Mouse (Mus musculus) stomach, postnatal 0 days (tissue): ENCODE results near the gene Clasp2. TPM values are rescaled to one million over a fixed set of nuclear protein-coding genes. Genes with fewer than 3 reads are reported as not detected.
A peak's percentile ranks its signal among the peaks of the same experiment; 100 is the strongest.

Experiments used
- ATAC-seq: fragments of 200-750 bp; cut with Nextera tagmentation; 2 replicates; pipeline ENCODE4 v1.8.0; 2017; ENCODE audit not compliant: low FRiP score, low TSS enrichment
- DNase-seq: peaks from one replicate; pipeline ENCODE4 v3.0.0-alpha.2; 2016; ENCODE audit warnings: low spot score
- H3K27ac ChIP-seq: fragments of 300-500 bp; sonication (generic); replicated peaks from 2 replicates; pipeline ENCODE4 v1.5.1; 2014; ENCODE audit warnings: mild to moderate bottlenecking, control low read depth
- H3K27me3 ChIP-seq: fragments of 300-500 bp; sonication (generic); 2 replicates; pipeline ENCODE4 v1.6.1; 2014; ENCODE audit warnings: low read length; ENCODE audit not compliant: control insufficient read depth, insufficient read depth
- H3K36me3 ChIP-seq: fragments of 300-500 bp; sonication (generic); 2 replicates; pipeline ENCODE4 v1.6.1; 2014; ENCODE audit warnings: low read length, mixed read lengths; ENCODE audit not compliant: control insufficient read depth, insufficient read depth
- H3K4me1 ChIP-seq: fragments of 300-500 bp; sonication (generic); replicated peaks from 2 replicates; pipeline ENCODE4 v1.6.1; 2014; ENCODE audit warnings: antibody characterized with exemption; ENCODE audit not compliant: control insufficient read depth, insufficient read depth
- H3K4me2 ChIP-seq: fragments of 300-500 bp; sonication (generic); replicated peaks from 2 replicates; pipeline ENCODE4 v1.6.1; 2014; ENCODE audit warnings: low read depth, mild to moderate bottlenecking, control low read depth, moderate library complexity
- H3K4me3 ChIP-seq: fragments of 300-500 bp; sonication (generic); 2 replicates; pipeline ENCODE4 v1.5.1; 2014; ENCODE audit warnings: low read depth, low read length, control low read depth
- H3K9ac ChIP-seq: fragments of 300-500 bp; sonication (generic); 2 replicates; pipeline ENCODE4 v1.6.1; 2014; ENCODE audit warnings: mild to moderate bottlenecking, low read length, control low read depth, mixed read lengths
- H3K9me3 ChIP-seq: fragments of 300-500 bp; sonication (generic); 2 replicates; pipeline ENCODE4 v1.6.1; 2016; ENCODE audit warnings: low read length; ENCODE audit not compliant: control insufficient read depth
- CTCF ChIP-seq: IDR thresholded peaks from 2 replicates; pipeline ENCODE4 v1.5.1; 2016; ENCODE audit warnings: antibody characterized with exemption, low read depth, mild to moderate bottlenecking, moderate library complexity
- EP300 ChIP-seq: optimal IDR thresholded peaks from 2 replicates; pipeline ENCODE3; 2016; ENCODE audit warnings: antibody characterized with exemption
- WGBS: fragments of 180-500 bp; shearing (Covaris S2); extraction: QIAGEN DNeasy Blood & Tissue Kit; methylation state at CpG from one replicate; pipeline ENCODE4 v1.1.7; 2014; 5-methylcytosine and 5-hydroxymethylcytosine counted together
- polyA plus RNA-seq: library from polyadenylated mRNA; unstranded; fragments of >200 nt; fragmentation: Nextera tagmentation; extraction: Ambion mirVana; gene quantifications from 2 replicates; pipeline ENCODE4 v1.2.1, GENCODE M21; 2015

Gene Clasp2
- polyA plus RNA-seq, 1 experiment from 2014 or later, result 8.6 TPM

DNA sequence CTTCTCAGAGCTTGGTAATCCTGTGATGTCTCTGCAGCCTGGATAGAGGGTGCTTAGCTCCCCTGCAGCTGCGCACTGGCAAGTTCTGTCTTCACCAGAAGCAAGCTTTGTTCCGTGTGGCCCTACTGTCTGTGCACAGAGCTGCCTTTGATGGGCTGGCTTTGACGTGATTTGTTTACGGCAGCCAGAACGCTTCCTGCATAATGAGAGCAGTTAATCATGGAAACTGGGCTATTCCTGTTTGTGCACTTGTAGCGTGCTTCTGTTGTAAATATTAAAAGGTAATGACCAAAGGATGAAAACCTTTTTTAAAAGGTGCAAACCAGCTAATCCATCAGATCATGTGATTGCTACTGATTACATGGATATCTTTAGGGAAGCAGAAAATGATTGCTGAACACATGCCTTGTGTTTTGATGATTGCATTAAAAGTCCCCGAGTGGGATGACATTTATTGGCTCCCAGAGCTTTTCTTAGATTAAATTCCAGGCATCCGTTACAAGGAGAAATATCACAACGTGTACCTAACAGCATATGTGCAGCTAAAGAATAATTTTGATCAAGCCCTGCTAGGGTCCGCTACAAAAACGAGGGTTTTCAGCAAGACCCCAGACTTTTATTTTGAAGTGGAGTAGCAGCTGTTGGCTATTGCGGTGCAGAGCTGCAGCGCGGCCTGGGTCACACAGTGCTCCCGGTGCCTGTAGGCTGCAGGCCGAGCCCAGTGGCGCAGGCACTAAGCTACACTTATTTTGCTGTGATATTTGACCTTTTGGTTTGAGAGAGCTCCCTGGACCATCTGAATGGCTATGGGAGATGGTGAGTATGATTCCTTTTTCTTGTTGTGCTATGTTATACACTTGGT is 51.6 kb downstream of the Clasp2 start:
- 5% methylated on average over 17 of the region's 17 CpGs for WGBS
- peak; percentile 47 for DNase-seq

DNA sequence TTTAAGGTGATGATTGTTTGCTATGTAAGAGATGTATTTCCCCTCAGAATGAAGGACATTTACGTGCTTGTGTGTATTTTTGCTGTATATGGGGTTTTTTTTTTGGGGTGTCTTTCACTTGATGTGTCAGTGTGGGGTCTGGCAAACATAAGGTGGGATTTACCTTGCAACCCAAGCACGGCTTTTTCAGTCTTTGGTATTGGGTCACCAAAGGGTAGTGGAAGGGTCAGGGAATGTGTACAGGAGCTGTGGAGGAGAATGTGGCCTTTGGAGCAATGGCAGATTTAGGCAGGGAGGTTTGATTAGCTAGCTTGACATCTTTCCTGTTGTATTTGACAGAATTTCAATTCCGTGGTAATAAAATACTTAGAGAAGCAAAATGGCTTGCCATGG is 52.2 kb downstream of the Clasp2 start:
- Histone ChIP-seq H3K4me3 (peak overlapping the region; percentile 37), H3K27ac (peak overlapping the region; percentile 69), H3K9me3 (no peaks in the 10 kb centered on the region), H3K4me2 (peak overlapping the region; percentile 51), H3K9ac (peak overlapping the region; percentile 32; the same call in 1 of the 2 replicates), H3K27me3 (no peaks in the 10 kb centered on the region), H3K36me3 (no peaks in the 10 kb centered on the region), H3K4me1 (no peaks in the 10 kb centered on the region)
- TF ChIP-seq CTCF (no peak), EP300 (no peak)
- no peak for ATAC-seq
- no peak for DNase-seq
- 49% methylated on average over 3 of the region's 3 CpGs for WGBS

More for the DNA sequence above, 51.6 kb downstream of the Clasp2 start:
- ATAC-seq, result peak; percentile 86
- Histone ChIP-seq H3K4me3 (peak overlapping the region; percentile 37), H3K36me3 (no peaks in the 10 kb centered on the region), H3K27me3 (no peaks in the 10 kb centered on the region), H3K27ac (peak overlapping the region; percentile 69), H3K4me1 (no peaks in the 10 kb centered on the region), H3K9me3 (no peaks in the 10 kb centered on the region), H3K4me2 (peak overlapping the region; percentile 51), H3K9ac (peak overlapping the region; percentile 32)
- no peak for TF ChIP-seq EP300
- TF ChIP-seq CTCF, result no peak

DNA sequence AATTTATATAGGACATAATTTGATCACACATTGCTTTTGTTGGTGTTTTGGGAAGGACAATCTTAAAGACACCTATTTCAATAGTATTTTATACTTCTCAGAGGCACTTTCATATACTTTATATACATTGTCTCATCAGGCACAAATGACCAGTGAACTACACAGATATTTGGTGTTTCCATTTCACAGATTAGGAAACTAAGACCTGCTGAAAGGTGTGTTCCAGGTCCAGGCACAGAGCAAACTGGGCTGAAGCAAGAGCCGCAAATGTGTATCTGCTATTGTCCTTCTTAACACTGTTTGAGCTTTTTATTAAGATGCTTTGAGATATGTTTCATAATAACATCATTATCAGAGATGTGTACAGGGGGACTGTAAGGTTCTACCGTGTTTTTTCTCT is 52.7 kb downstream of the Clasp2 start:
- ATAC-seq, result no peak
- Histone ChIP-seq H3K4me3 (peak overlapping the region; percentile 37; the same call in 1 of the 2 replicates), H3K9me3 (no peaks in the 10 kb centered on the region), H3K36me3 (no peaks in the 10 kb centered on the region), H3K27me3 (no peaks in the 10 kb centered on the region), H3K4me1 (no peaks in the 10 kb centered on the region), H3K9ac (no peak overlapping the region), H3K4me2 (no peak overlapping the region), H3K27ac (no peak overlapping the region)
- DNase-seq, result no peak
- 67% methylated on average over 2 of the region's 2 CpGs for WGBS
- TF ChIP-seq CTCF (no peak), EP300 (no peak)

DNA sequence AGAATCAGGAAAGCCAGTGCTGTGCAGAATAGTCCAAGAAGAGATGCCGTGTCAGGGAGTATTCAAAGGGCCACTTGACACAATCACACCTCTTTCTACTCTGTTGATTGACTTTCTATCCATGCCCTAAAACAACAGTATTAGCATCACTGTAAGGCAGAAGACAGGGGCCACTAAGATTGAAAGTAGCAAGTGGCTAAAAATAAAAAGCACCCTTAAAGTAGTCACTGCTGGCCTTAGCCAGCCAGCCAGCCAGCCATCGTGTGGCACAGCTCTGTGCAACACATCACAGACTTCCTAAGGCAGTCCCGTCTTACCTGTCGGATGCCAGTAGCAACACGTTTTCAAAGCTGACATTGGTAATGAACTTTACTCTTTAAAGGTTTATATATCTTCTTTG is 55.9 kb downstream of the Clasp2 start:
- no peaks in the 10 kb centered on the region for H3K27me3 ChIP-seq
- no peaks in the 10 kb centered on the region for H3K9me3 ChIP-seq
- H3K4me2 ChIP-seq, result no peak overlapping the region
- WGBS, result 81% methylated on average over 5 of the region's 5 CpGs
- H3K4me1 ChIP-seq, result no peaks in the 10 kb centered on the region
- DNase-seq (no peak), ATAC-seq (no peak)
- TF ChIP-seq CTCF (no peak), EP300 (no peak)
- no peak overlapping the region for H3K27ac ChIP-seq
- H3K4me3 ChIP-seq, result no peak overlapping the region
- no peaks in the 10 kb centered on the region for H3K36me3 ChIP-seq
- H3K9ac ChIP-seq, result no peak overlapping the region

DNA sequence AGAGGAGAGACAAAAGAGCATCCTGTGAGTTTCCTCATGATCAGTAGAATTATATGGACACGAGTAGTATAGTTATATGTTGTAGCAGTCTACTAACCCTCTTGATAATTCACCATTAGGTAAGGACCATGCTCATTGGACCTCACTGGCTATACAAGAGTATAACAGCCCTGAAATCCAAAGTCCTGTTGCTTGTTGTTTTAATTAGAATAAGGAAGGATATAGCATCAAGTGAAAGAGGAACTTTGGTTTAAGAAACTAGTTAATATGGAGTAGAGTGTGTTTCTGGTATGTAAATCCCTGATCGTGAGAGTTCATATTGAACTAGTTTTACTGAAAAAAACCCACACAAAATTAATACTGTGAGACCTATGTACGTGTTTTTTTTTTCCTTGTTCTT is 59.4 kb downstream of the Clasp2 start:
- Histone ChIP-seq H3K4me2 (no peak overlapping the region), H3K27me3 (no peaks in the 10 kb centered on the region), H3K9ac (no peak overlapping the region), H3K4me1 (no peaks in the 10 kb centered on the region), H3K36me3 (no peaks in the 10 kb centered on the region), H3K27ac (no peak overlapping the region), H3K4me3 (no peak overlapping the region), H3K9me3 (no peaks in the 10 kb centered on the region)
- DNase-seq (no peak), ATAC-seq (no peak)
- 87% methylated on average over 3 of the region's 3 CpGs for WGBS
- TF ChIP-seq EP300, result no peak
- no peak for TF ChIP-seq CTCF

DNA sequence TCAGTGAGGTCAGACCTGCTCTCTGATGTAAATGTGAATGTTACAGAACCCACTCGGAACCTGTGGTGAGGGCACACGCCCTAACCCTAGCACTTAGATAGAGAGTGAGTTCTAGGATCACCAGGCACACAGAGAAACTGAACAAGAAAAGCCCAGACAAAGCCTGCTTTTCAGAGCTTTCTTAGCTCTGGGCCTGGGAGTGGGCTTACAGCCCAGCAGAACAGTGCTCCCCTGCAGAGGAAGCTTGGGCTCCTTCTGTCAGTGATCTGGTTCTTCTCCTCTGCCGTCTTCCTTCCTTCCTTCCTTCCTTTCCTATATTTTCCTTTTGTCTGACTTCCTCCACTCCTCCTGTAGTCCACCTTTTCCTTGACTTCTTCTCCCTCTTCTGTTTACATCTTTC is 61.5 kb downstream of the Clasp2 start:
- H3K27me3 ChIP-seq, result no peaks in the 10 kb centered on the region
- no peaks in the 10 kb centered on the region for H3K36me3 ChIP-seq
- no peaks in the 10 kb centered on the region for H3K9me3 ChIP-seq
- no peak for TF ChIP-seq CTCF
- no peak for TF ChIP-seq EP300
- no peak for DNase-seq
- H3K4me2 ChIP-seq, result no peak overlapping the region
- no peak overlapping the region for H3K9ac ChIP-seq
- H3K4me1 ChIP-seq, result no peaks in the 10 kb centered on the region
- no peak overlapping the region for H3K4me3 ChIP-seq
- no peak overlapping the region for H3K27ac ChIP-seq
- WGBS, result 65% methylated on average over 3 of the region's 3 CpGs
- no peak for ATAC-seq
